Mouse (Mus musculus): Measurements from ENCODE around the gene Echs1. TPM values are rescaled to one million over a fixed set of nuclear protein-coding genes. Genes with fewer than 3 reads are reported as not detected.

Echs1 gene
- polyA plus RNA-seq (2015; fragmentation: Nextera tagmentation; extraction: Ambion mirVana) = 127 and 132 TPM in 2 replicates

GRCm38 (mm10) chr7:140116329-140117054, at the start of gene Echs1:
TSS of gene Echs1 (minus strand) at chr7:140116476.
- Histone ChIP-seq H3K9ac (peak within 1 kb of the TSS; percentile 72), H3K4me3 (replicated peaks) (peak within 1 kb of the TSS; percentile 78), H3K27me3 (0 out of 2 replicates have a peak, but pooled peaks cover 2% of the 10 kb centered on the region), H3K4me1 (no peaks in the 10 kb centered on the region), H3K4me2 (replicated peaks) (peak within 1 kb of the TSS; percentile 82), H3K36me3 (peaks cover 14% of the 10 kb centered on the region), H3K9me3 (replicated peaks) (no peaks in the 10 kb centered on the region), H3K27ac (replicated peaks) (peak within 1 kb of the TSS; percentile 91)
- 4% methylated on average over 28 of the region's 28 CpGs for WGBS
- peak; percentile 92 for ATAC-seq (ENCODE audit: insufficient number of reproducible peaks, low FRiP score, low TSS enrichment, low read depth)

DNA sequence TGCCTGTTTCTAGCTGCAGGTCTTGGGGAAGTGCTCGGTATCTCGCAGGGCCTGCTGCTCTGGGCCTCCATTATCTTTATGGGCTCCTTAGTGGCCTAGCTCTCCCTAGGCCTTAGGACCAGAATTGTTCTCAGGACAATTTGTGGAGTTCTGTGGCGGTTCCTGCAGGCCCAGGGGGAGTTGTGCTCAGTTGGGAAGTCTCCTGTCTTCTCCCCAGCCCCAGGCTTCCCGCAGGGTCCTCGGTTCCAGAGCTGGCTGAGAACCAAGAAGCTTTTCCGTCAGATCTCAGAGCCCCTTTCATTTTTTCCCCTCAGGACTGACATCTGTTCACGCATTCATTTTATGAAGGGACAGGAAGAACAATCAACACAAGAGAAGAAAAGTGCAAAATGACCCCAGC, 48.4 kb upstream of the Echs1 start, which contains the start of gene Olfr522:
TSS of gene Olfr522 (minus strand) at position 101 of the 400 bp plus-strand sequence.
- WGBS = 65% methylated on average over 7 of the region's 7 CpGs
- H3K9me3 ChIP-seq (replicated peaks) = no peaks in the 10 kb centered on the region
- H3K4me3 ChIP-seq (replicated peaks) = no peak within 1 kb of the TSS
- no peak within 1 kb of the TSS for H3K27ac ChIP-seq (replicated peaks)
- H3K9ac ChIP-seq = no peak within 1 kb of the TSS
- H3K36me3 ChIP-seq = no peaks in the 10 kb centered on the region
- H3K4me1 ChIP-seq = no peaks in the 10 kb centered on the region
- no peaks in the 10 kb centered on the region for H3K27me3 ChIP-seq
- H3K4me2 ChIP-seq (replicated peaks) = no peak within 1 kb of the TSS
- ATAC-seq (ENCODE audit: insufficient number of reproducible peaks, low FRiP score, low TSS enrichment, low read depth) = no peak

DNA sequence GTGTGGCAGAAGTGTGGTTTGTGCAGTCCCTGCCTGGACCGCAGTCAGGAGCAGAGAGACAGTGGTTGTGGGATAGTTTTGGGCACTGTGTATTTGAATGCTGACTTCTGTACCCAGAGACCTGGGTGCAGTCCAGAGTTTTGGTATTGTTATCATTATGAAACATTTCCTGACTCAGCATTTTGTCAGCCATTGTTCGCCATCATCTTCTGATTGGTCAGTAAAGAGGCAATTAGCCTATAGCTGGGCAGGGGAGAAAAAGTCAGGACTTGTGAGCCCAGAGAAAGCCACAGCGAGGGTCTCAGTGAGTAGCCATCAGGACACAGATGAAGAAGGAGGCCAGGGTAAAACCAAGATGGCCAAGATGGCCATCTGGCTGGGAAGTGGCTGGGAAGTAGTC, 44.1 kb upstream of the Echs1 start:
- WGBS = 81% methylated on average over 3 of the region's 3 CpGs
- Histone ChIP-seq H3K4me1 (no peaks in the 10 kb centered on the region), H3K4me2 (replicated peaks) (no peak overlapping the region), H3K9ac (no peak overlapping the region), H3K36me3 (no peaks in the 10 kb centered on the region), H3K27me3 (peaks cover 11% of the 10 kb centered on the region), H3K9me3 (replicated peaks) (no peaks in the 10 kb centered on the region), H3K27ac (replicated peaks) (no peak overlapping the region), H3K4me3 (replicated peaks) (no peak overlapping the region)
- ATAC-seq (ENCODE audit: insufficient number of reproducible peaks, low FRiP score, low TSS enrichment, low read depth) = no peak

DNA sequence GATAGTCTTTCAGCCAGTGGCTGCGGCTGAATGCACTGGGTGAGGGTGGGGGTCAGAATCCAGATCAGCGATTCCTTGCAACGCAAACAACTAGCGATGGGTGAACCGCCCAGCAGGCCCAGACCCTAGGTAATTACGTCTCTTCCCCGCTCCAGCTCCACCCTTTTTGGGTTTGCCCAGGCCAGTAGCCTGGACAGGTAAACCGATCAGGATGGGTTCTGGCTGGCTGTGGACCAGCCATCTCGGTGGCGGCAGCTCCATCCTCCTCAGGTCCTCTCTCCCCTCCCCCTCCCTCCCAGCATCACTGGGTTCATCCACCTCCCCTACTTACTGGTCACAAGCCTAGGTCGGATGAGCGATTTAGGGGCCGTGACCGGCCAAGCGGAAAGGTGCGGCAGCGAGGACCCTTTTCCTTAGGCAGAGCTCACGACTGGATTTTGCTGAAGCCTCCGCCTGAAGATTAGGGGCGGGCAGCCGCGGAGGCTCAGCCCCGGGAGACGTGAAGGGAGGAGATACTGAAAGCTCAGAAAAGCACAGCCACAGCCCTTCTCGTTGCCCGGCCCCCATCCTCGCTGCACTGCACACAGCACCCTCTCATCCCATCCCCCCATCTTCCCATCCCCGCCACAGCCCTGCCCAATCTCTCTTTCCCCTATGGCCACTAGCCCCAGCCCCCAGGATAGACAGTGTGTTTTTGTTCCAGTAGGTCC, 38.1 kb upstream of the Echs1 start, which contains the start of gene Sprn:
TSS of gene Sprn (minus strand) at position 660 of the 710 bp plus-strand sequence.
- Histone ChIP-seq H3K9ac (no peak within 1 kb of the TSS), H3K4me3 (replicated peaks) (peak within 1 kb of the TSS; percentile 30), H3K9me3 (replicated peaks) (no peaks in the 10 kb centered on the region), H3K36me3 (no peaks in the 10 kb centered on the region), H3K27me3 (peaks cover 44% of the 10 kb centered on the region), H3K4me2 (replicated peaks) (peak within 1 kb of the TSS; percentile 46), H3K27ac (replicated peaks) (no peak within 1 kb of the TSS), H3K4me1 (peaks cover 11% of the 10 kb centered on the region)
- WGBS = 3% methylated on average over 28 of the region's 28 CpGs
- no peak for ATAC-seq (ENCODE audit: insufficient number of reproducible peaks, low FRiP score, low TSS enrichment, low read depth)

DNA sequence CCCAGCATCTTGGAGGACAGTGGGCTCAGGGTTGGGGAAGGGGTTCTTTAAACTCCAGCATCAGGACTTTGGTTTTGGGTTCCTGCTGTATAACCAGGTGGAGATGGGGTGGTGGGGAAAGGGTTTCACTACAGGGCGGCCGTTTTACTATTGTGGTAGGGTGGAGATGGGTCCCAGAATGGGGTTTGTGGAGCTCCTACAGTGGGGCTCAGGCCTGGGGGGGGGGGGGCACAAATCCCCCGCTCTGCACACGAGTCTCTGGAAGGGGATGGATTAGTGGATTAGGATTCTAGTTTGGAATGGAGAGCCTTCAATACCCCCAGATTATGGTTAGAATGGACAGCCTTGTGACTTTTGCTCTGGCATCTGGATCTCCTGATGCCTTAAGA, 37.5 kb upstream of the Echs1 start:
- peaks cover 11% of the 10 kb centered on the region for H3K4me1 ChIP-seq
- ATAC-seq (ENCODE audit: insufficient number of reproducible peaks, low FRiP score, low TSS enrichment, low read depth) = no peak
- H3K9ac ChIP-seq = no peak overlapping the region
- 19% methylated on average over 4 of the region's 4 CpGs for WGBS
- H3K27me3 ChIP-seq = peaks cover 41% of the 10 kb centered on the region
- peak overlapping the region; percentile 30 for H3K4me3 ChIP-seq (replicated peaks)
- H3K4me2 ChIP-seq (replicated peaks) = peak overlapping the region; percentile 46
- H3K27ac ChIP-seq (replicated peaks) = no peak overlapping the region
- no peaks in the 10 kb centered on the region for H3K36me3 ChIP-seq
- H3K9me3 ChIP-seq (replicated peaks) = no peaks in the 10 kb centered on the region

GRCm38 (mm10) chr7:140153383-140153782, 37.1 kb upstream of the Echs1 start:
- Histone ChIP-seq H3K4me1 (peaks cover 11% of the 10 kb centered on the region), H3K27me3 (peaks cover 38% of the 10 kb centered on the region), H3K27ac (replicated peaks) (no peak overlapping the region), H3K9ac (no peak overlapping the region), H3K4me3 (replicated peaks) (peak overlapping the region; percentile 11; the same call in 1 of the 2 replicates), H3K36me3 (no peaks in the 10 kb centered on the region), H3K4me2 (replicated peaks) (peak overlapping the region; percentile 43), H3K9me3 (replicated peaks) (no peaks in the 10 kb centered on the region)
- WGBS = 4% methylated on average over 28 of the region's 28 CpGs
- no peak for ATAC-seq (ENCODE audit: insufficient number of reproducible peaks, low FRiP score, low TSS enrichment, low read depth)

DNA sequence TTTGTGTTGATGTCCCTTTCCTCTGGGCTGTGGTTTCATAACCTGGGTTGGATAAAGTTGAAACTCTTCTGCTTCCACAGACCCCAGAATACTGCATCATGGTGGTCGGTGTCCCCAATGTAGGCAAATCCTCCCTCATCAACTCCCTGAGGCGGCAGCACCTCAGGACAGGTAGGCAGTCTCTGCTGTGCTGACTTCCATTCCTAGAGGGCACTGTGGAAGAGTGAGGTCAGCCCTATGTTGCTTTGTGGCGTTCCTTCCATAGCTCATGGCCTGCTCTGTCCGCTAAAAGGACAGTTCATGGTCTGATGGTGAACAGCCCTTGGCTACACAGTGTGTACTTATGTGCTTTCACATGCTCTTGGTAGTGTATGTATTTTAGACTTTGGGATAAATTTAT, 28.3 kb upstream of the Echs1 start:
- Histone ChIP-seq H3K4me3 (replicated peaks) (no peak overlapping the region), H3K9ac (no peak overlapping the region), H3K4me2 (replicated peaks) (no peak overlapping the region), H3K27me3 (no peaks in the 10 kb centered on the region), H3K9me3 (replicated peaks) (no peaks in the 10 kb centered on the region), H3K36me3 (peaks cover 5% of the 10 kb centered on the region; the same call in 1 of the 2 replicates), H3K4me1 (no peaks in the 10 kb centered on the region), H3K27ac (replicated peaks) (no peak overlapping the region)
- WGBS = 80% methylated on average over 4 of the region's 4 CpGs
- no peak for ATAC-seq (ENCODE audit: insufficient number of reproducible peaks, low FRiP score, low TSS enrichment, low read depth)

- no peak for ATAC-seq (ENCODE audit: insufficient number of reproducible peaks, low FRiP score, low TSS enrichment, low read depth)
- Histone ChIP-seq H3K4me1 (peaks cover 4% of the 10 kb centered on the region; the same call in 1 of the 2 replicates), H3K4me2 (replicated peaks) (no peak overlapping the region), H3K9ac (no peak overlapping the region), H3K4me3 (replicated peaks) (no peak overlapping the region), H3K27ac (replicated peaks) (no peak overlapping the region), H3K36me3 (no peaks in the 10 kb centered on the region), H3K27me3 (no peaks in the 10 kb centered on the region), H3K9me3 (replicated peaks) (no peaks in the 10 kb centered on the region)
- 3% methylated on average over 14 of the region's 14 CpGs for WGBS
Measured at GRCm38 (mm10) chr7:140141350-140141749, 25.1 kb upstream of the Echs1 start.

DNA sequence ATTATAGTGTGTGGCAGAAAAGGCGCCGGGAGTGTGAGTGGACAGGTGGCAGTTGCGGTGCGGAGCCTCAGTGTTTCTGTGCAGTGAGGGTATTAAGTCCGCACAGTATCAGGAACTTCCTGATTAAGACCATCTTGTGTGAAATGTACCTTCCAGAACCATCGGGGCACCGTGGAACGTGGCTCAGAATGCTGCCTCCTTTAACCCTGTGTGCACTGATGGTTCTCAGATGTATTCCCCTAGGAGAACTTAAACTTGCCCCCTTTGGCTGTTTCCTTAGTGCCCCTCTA, 21.7 kb upstream of the Echs1 start:
- under 1% methylated on average over 8 of the region's 8 CpGs for WGBS
- Histone ChIP-seq H3K36me3 (peaks cover 9% of the 10 kb centered on the region), H3K4me3 (replicated peaks) (peak overlapping the region; percentile 60), H3K9me3 (replicated peaks) (no peaks in the 10 kb centered on the region), H3K4me1 (peaks cover 4% of the 10 kb centered on the region; the same call in 1 of the 2 replicates), H3K9ac (peak overlapping the region; percentile 66), H3K4me2 (replicated peaks) (peak overlapping the region; percentile 83), H3K27me3 (no peaks in the 10 kb centered on the region), H3K27ac (replicated peaks) (peak overlapping the region; percentile 85)
- no peak for ATAC-seq (ENCODE audit: insufficient number of reproducible peaks, low FRiP score, low TSS enrichment, low read depth)

GRCm38 (mm10) chr7:140137135-140138020, 21.1 kb upstream of the Echs1 start, which contains the start of gene Mtg1:
TSS of gene Mtg1 (plus strand) at chr7:140137564.
- peak within 1 kb of the TSS; percentile 83 for H3K4me2 ChIP-seq (replicated peaks)
- peak within 1 kb of the TSS; percentile 66 for H3K9ac ChIP-seq
- H3K27ac ChIP-seq (replicated peaks) = peak within 1 kb of the TSS; percentile 85
- H3K4me1 ChIP-seq = peaks cover 4% of the 10 kb centered on the region; the same call in 1 of the 2 replicates
- no peaks in the 10 kb centered on the region for H3K27me3 ChIP-seq
- peaks cover 9% of the 10 kb centered on the region for H3K36me3 ChIP-seq
- H3K9me3 ChIP-seq (replicated peaks) = no peaks in the 10 kb centered on the region
- ATAC-seq (ENCODE audit: insufficient number of reproducible peaks, low FRiP score, low TSS enrichment, low read depth) = peak; percentile 97
- WGBS = 2% methylated on average over 39 of the region's 39 CpGs
- peak within 1 kb of the TSS; percentile 60 for H3K4me3 ChIP-seq (replicated peaks)
